Mouse (Mus musculus) olfactory bulb, adult 2 months (tissue): ENCODE results near the gene Ccl27a.
"Not testable (repeated sequence)": the region's sequence is repeated elsewhere in the genome, so short reads cannot be mapped to it uniquely, and the experiment has no call there.

Experiments used
- CTCF ChIP-seq: fragments of 200-500 bp; IDR thresholded peaks from 2 replicates; pipeline ENCODE4 v1.5.1; 2012; ENCODE audit warnings: low read depth, mild to moderate bottlenecking, low read length, moderate library complexity; ENCODE audit not compliant: insufficient read depth
- POLR2A ChIP-seq: fragments of 200-500 bp; IDR thresholded peaks from 2 replicates; pipeline ENCODE4 v1.6.1; 2012; ENCODE audit warnings: mild to moderate bottlenecking, low read depth, low read length, moderate library complexity; ENCODE audit not compliant: insufficient read depth

GRCm38 (mm10) chr4:41783197-41783596 is 9.2 kb upstream of the Ccl27a start:
- not testable (repeated sequence) for TF ChIP-seq CTCF, POLR2A
